Mouse (Mus musculus) liver, adult 2 months (tissue): ENCODE data around the gene 1600014C10Rik.

Experiments
- CTCF ChIP-seq: fragments of 200-500 bp; IDR thresholded peaks from 2 replicates; pipeline ENCODE4 v1.5.1; 2011; ENCODE audit warnings: low read depth, low read length, control low read depth
- POLR2A ChIP-seq: fragments of 200-500 bp; IDR thresholded peaks from 2 replicates; pipeline ENCODE4 v1.6.1; 2011; ENCODE audit warnings: low read length, control low read depth; ENCODE audit not compliant: insufficient read depth; ENCODE audit errors: extremely low read depth

DNA sequence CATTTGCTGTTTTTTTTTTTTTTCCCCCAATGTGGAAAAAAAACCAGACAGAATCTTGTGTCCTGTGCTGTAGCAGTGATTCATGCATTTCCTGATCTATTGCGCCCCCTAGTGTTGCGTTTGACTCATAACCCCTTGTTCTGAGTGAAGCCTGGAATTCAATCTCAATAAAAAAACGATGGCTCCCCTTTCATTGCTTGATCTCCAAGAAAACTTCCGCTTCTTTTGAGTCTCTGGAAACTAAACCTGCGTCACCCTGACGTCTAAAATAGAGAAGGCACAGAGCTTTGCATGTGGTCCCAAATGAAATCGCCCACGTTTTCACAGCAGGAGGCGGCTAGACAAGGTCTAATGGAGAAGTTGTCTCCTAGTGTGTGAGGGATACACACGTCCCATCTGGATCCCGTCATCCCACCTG lies 15.3 kb upstream of the 1600014C10Rik start:
- peak; percentile 38 for TF ChIP-seq CTCF
- TF ChIP-seq POLR2A: no peak
